7 mouse cellular contexts compared by ENCODE assay signal in the genomic region with DNA sequence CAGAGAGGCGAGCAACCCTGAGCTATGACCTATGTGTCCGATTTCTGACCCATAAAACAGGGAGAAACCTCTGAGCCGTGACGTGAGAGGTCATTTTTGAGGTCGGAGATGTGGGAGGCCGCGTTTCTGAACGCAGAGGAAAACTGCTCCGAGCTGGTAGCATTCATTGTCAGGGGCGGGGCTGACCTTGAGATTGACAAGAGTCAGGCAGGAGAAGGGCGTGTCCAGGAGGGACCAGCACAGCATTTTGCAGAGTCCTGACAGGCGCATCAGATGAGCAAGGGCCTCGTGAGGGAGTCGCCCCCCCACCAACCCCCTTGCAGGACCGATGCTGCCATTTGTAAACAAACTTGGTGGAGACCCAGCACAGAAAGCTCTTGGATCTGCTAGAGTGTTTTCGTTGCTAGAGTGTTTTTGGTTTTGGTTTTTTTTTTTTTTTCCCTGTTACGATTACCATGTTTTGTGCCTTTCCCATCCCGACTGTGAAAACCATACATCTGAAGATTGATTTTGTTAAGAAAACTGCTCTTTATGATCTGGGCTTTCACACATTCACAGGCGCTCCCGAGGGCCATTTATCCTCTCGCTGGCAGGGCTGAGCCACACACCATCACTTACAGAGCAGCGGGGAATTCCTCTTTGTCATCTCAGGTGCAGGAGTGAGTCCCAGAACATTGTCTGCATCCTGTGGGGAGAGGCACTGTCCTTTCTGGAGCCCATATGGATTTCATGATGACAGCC.
DNase-seq lines count a peak whose midpoint lies in the region; ATAC-seq lines count a peak whose summit lies in the region.

No protein-coding gene starts in this region.

- H3K9me3 ChIP-seq in embryonic facial prominence, embryonic 12.5 days: 0 out of 2 replicates have a peak, but pooled peaks cover 5% of the 10 kb centered on the region
- H3K9me3 ChIP-seq in intestine, embryonic 16.5 days (ENCODE audit: control insufficient read depth, low read length): no peaks in the 10 kb centered on the region
- no peaks in the 10 kb centered on the region for H3K9me3 ChIP-seq in neural tube, embryonic 13.5 days

- WGBS in embryonic facial prominence, embryonic 12.5 days: 9% methylated on average over 22 of the region's 22 CpGs
- 6% methylated on average over 22 of the region's 22 CpGs for WGBS in intestine, embryonic 16.5 days
- WGBS in neural tube, embryonic 13.5 days: 6% methylated on average over 22 of the region's 22 CpGs

- no peak overlapping the region for H3K4me3 ChIP-seq in embryonic facial prominence, embryonic 12.5 days
- H3K4me3 ChIP-seq in intestine, embryonic 16.5 days (ENCODE audit: low read length): no peak overlapping the region
- no peak overlapping the region for H3K4me3 ChIP-seq in neural tube, embryonic 13.5 days

- H3K4me1 ChIP-seq in embryonic facial prominence, embryonic 12.5 days: peaks cover 13% of the 10 kb centered on the region
- H3K4me1 ChIP-seq in intestine, embryonic 16.5 days (ENCODE audit: control insufficient read depth, insufficient read depth, low read length): no peaks in the 10 kb centered on the region
- peaks cover 33% of the 10 kb centered on the region for H3K4me1 ChIP-seq in neural tube, embryonic 13.5 days (replicated peaks)

- no peak overlapping the region for H3K27ac ChIP-seq in embryonic facial prominence, embryonic 12.5 days
- H3K27ac ChIP-seq in intestine, embryonic 16.5 days (ENCODE audit: low read length): no peak overlapping the region
- H3K27ac ChIP-seq in neural tube, embryonic 13.5 days (replicated peaks): peak overlapping the region; percentile 61; the same call in 1 of the 2 replicates

- H3K4me2 ChIP-seq in embryonic facial prominence, embryonic 12.5 days (replicated peaks): peak overlapping the region; percentile 40
- peak overlapping the region; percentile 37 for H3K4me2 ChIP-seq in intestine, embryonic 16.5 days (ENCODE audit: low read depth, low read length)
- H3K4me2 ChIP-seq in neural tube, embryonic 13.5 days: peak overlapping the region; percentile 39

- no peak overlapping the region for H3K9ac ChIP-seq in embryonic facial prominence, embryonic 12.5 days
- no peak overlapping the region for H3K9ac ChIP-seq in intestine, embryonic 16.5 days (ENCODE audit: low read depth, low read length)
- 0 out of 2 replicates have a peak overlapping the region, but pooled peaks have one; percentile 50 for H3K9ac ChIP-seq in neural tube, embryonic 13.5 days

- H3K27me3 ChIP-seq in embryonic facial prominence, embryonic 12.5 days: no peaks in the 10 kb centered on the region
- H3K27me3 ChIP-seq in intestine, embryonic 16.5 days (replicated peaks; ENCODE audit: control insufficient read depth, insufficient read depth, low read length): no peaks in the 10 kb centered on the region
- H3K27me3 ChIP-seq in neural tube, embryonic 13.5 days: peaks cover 4% of the 10 kb centered on the region; the same call in 1 of the 2 replicates

- no peak for ATAC-seq in embryonic facial prominence, embryonic 12.5 days (ENCODE audit: insufficient number of reproducible peaks, insufficient read depth, low FRiP score, low TSS enrichment)
- no peak for ATAC-seq in intestine, embryonic 16.5 days
- 0 out of 2 replicates have a peak, but pooled peaks have one; percentile 36 for ATAC-seq in neural tube, embryonic 13.5 days (ENCODE audit: low read depth)

- H3K36me3 ChIP-seq in embryonic facial prominence, embryonic 12.5 days: no peaks in the 10 kb centered on the region
- no peaks in the 10 kb centered on the region for H3K36me3 ChIP-seq in intestine, embryonic 16.5 days (ENCODE audit: control insufficient read depth, insufficient read depth, low read length)
- no peaks in the 10 kb centered on the region for H3K36me3 ChIP-seq in neural tube, embryonic 13.5 days

- peak; percentile 10 to 28 for DNase-seq in spleen, postnatal 36 days (ENCODE audit: low spot score in 2 of 2)
- DNase-seq in spleen, adult 12 weeks (ENCODE audit: low spot score): no peak
- DNase-seq in layer of hippocampus, adult 11-12 months (ENCODE audit: low spot score): no peak
- DNase-seq in frontal cortex, postnatal 14 days (ENCODE audit: low spot score in 2 of 2): no peak

Comparison
In these comparisons a context has a peak if more than half of its experiments do, and no peak if none do; other contexts are left out.
1. DNase-seq: peak in spleen, postnatal 36 days (2 of 2); none in spleen, adult 12 weeks (single experiment), layer of hippocampus, adult 11-12 months (single experiment) and frontal cortex, postnatal 14 days (0 of 2).
2. Peak in every context shown above with its lines, with median percentiles within 50 percentile points of each other: H3K4me2 ChIP-seq.